Mouse (Mus musculus) kidney, embryonic 14.5 days (tissue): ENCODE measurements around the gene Syndig1. TPM values are rescaled to one million over a fixed set of nuclear protein-coding genes. Genes with fewer than 3 reads are reported as not detected.

Experiments
- ATAC-seq: fragments of 200-750 bp; cut with Nextera tagmentation; 2 replicates; pipeline ENCODE4 v1.8.0; 2017; ENCODE audit warnings: moderate number of reproducible peaks, mild to moderate bottlenecking, moderate TSS enrichment, moderate library complexity; ENCODE audit not compliant: low FRiP score, low TSS enrichment
- H3K27ac ChIP-seq: fragments of 300-500 bp; sonication (generic); 2 replicates; pipeline ENCODE4 v1.5.1; 2014; ENCODE audit warnings: low read depth, mild to moderate bottlenecking, low read length, moderate library complexity, mixed read lengths
- H3K27me3 ChIP-seq: fragments of 300-500 bp; sonication (generic); 2 replicates; pipeline ENCODE4 v1.6.1; 2014; ENCODE audit warnings: mild to moderate bottlenecking, low read length; ENCODE audit not compliant: control insufficient read depth, insufficient read depth
- H3K36me3 ChIP-seq: fragments of 300-500 bp; sonication (generic); 2 replicates; pipeline ENCODE4 v1.6.1; 2014; ENCODE audit warnings: low read length, mixed read lengths; ENCODE audit not compliant: control insufficient read depth, insufficient read depth
- H3K4me1 ChIP-seq: fragments of 300-500 bp; sonication (generic); 2 replicates; pipeline ENCODE4 v1.6.1; 2014; ENCODE audit warnings: low read length, mixed read lengths; ENCODE audit not compliant: control insufficient read depth, insufficient read depth
- H3K4me2 ChIP-seq: fragments of 300-500 bp; sonication (generic); replicated peaks from 2 replicates; pipeline ENCODE4 v1.6.1; 2014; ENCODE audit warnings: low read depth, mild to moderate bottlenecking, low read length
- H3K4me3 ChIP-seq: fragments of 300-500 bp; sonication (generic); 2 replicates; pipeline ENCODE4 v1.5.1; 2014; ENCODE audit warnings: mild to moderate bottlenecking, low read length
- H3K9ac ChIP-seq: fragments of 300-500 bp; sonication (generic); 2 replicates; pipeline ENCODE4 v1.6.1; 2014; ENCODE audit warnings: low read depth, mild to moderate bottlenecking, low read length, moderate library complexity
- H3K9me3 ChIP-seq: fragments of 300-500 bp; sonication (generic); 2 replicates; pipeline ENCODE4 v1.6.1; 2016; ENCODE audit warnings: low read length; ENCODE audit not compliant: control insufficient read depth
- WGBS: fragments of 180-500 bp; shearing (Covaris S2); extraction: QIAGEN DNeasy Blood & Tissue Kit; methylation state at CpG from one replicate; pipeline ENCODE4 v1.1.7; 2014; 5-methylcytosine and 5-hydroxymethylcytosine counted together
- polyA plus RNA-seq: library from polyadenylated mRNA; unstranded; fragments of >200 nt; fragmentation: Nextera tagmentation; extraction: Ambion mirVana; gene quantifications from 2 replicates; pipeline ENCODE4 v1.2.1, GENCODE M21; 2014

Syndig1 gene
- polyA plus RNA-seq, 1 experiment from 2014 or later = 3.6 TPM

GRCm38 (mm10) chr2:149899615-149900014, 70.6 kb downstream of the Syndig1 start:
- Histone ChIP-seq H3K4me1 (no peaks in the 10 kb centered on the region), H3K27ac (no peak overlapping the region), H3K4me2 (no peak overlapping the region), H3K9ac (no peak overlapping the region), H3K4me3 (no peak overlapping the region), H3K9me3 (no peaks in the 10 kb centered on the region), H3K27me3 (no peaks in the 10 kb centered on the region), H3K36me3 (no peaks in the 10 kb centered on the region)
- WGBS = 92% methylated on average over 9 of the region's 9 CpGs
- ATAC-seq = no peak

DNA sequence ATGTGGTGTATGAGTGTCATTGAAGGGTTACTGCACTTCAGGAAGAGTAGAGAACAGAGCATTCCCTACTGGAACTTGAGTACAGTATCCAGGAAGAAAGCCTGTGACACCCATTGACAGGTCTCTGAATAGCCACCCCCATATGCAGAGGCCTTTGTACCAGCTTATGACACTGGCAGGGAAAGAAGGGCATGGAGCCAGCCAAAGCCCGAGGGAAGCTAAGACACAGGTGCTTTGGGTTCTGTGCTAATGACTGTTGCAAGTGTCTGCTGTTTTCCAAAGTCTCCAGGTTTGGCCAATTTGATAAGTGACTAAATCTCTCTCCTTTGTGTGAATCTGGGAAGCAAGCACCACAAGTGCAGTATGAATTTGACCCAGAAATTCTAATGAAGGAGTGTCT, 71.6 kb downstream of the Syndig1 start:
- ATAC-seq = no peak
- H3K27me3 ChIP-seq = no peaks in the 10 kb centered on the region
- no peaks in the 10 kb centered on the region for H3K9me3 ChIP-seq
- WGBS = 89% methylated on average over 1 of the region's 1 CpGs
- no peaks in the 10 kb centered on the region for H3K36me3 ChIP-seq
- H3K27ac ChIP-seq = no peak overlapping the region
- no peak overlapping the region for H3K4me2 ChIP-seq
- H3K4me3 ChIP-seq = no peak overlapping the region
- no peaks in the 10 kb centered on the region for H3K4me1 ChIP-seq
- H3K9ac ChIP-seq = no peak overlapping the region

DNA sequence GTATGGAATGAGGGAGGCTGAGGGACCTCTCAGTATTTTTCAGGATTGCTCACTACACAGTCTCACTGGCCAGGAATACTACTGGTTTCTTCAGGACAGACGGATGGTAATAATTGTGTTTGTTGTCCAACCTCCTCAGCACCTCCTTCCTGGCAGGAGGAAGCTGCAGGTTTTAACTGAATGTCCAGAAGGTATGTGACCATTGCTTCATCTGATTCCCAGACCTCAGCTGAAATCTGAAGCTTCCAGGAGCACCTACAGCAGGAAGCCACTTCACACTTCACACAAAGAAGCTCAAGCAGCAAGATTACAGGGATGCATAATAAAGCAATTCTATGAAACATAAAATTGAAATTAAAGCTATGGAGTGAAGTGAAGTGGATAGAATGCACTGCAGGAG, 75.4 kb downstream of the Syndig1 start:
- ATAC-seq = no peak
- Histone ChIP-seq H3K36me3 (no peaks in the 10 kb centered on the region), H3K27ac (no peak overlapping the region), H3K4me2 (no peak overlapping the region), H3K27me3 (no peaks in the 10 kb centered on the region), H3K9ac (no peak overlapping the region), H3K4me1 (no peaks in the 10 kb centered on the region), H3K4me3 (no peak overlapping the region), H3K9me3 (no peaks in the 10 kb centered on the region)
- WGBS = 58% methylated on average over 1 of the region's 1 CpGs

DNA sequence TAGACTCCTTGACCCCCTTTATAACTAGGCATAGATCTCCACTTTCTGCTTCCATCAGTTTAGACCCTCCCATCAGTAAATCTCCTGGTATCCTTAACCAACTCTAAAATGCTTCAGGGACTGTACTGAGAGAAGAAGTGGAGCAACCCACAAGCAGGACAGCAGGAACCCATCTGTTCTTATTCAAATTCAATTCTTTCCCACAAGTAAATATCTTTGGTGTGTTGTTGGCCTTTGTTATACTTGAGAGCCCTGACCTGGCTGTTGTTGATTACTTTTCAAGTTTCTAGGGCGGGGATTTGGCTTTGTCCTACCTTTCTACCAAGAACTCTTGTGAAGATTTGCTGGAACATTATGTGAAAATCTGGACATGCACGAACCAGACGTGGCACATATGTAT, 77.7 kb downstream of the Syndig1 start:
- ATAC-seq = no peak
- H3K4me2 ChIP-seq = no peak overlapping the region
- H3K27ac ChIP-seq = no peak overlapping the region
- no peaks in the 10 kb centered on the region for H3K9me3 ChIP-seq
- H3K27me3 ChIP-seq = no peaks in the 10 kb centered on the region
- H3K9ac ChIP-seq = no peak overlapping the region
- H3K36me3 ChIP-seq = no peaks in the 10 kb centered on the region
- H3K4me3 ChIP-seq = no peak overlapping the region
- WGBS = 88% methylated on average over 3 of the region's 3 CpGs
- H3K4me1 ChIP-seq = no peaks in the 10 kb centered on the region

DNA sequence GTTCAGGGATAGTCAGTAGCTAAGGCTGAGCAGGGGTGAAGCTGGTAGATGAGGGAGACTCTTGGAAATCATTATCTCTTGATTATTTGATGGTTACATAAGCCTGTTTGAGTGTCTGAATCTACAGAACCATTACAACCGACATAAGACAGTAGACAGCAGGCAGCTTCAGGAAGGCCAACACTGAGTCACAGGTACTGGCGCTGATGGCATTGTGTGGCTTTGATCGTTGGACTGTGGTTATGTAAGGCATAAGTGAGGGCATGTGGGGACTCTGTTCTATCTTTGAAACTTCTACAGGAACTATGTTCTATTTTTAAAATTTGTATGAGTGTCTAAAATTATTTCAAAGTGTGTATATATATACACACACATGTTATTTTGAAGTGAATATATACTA, 88.2 kb downstream of the Syndig1 start:
- no peaks in the 10 kb centered on the region for H3K27me3 ChIP-seq
- H3K27ac ChIP-seq = no peak overlapping the region
- ATAC-seq = no peak
- WGBS = 92% methylated on average over 3 of the region's 3 CpGs
- H3K4me1 ChIP-seq = no peaks in the 10 kb centered on the region
- no peaks in the 10 kb centered on the region for H3K9me3 ChIP-seq
- no peak overlapping the region for H3K4me3 ChIP-seq
- no peaks in the 10 kb centered on the region for H3K36me3 ChIP-seq
- H3K9ac ChIP-seq = no peak overlapping the region
- no peak overlapping the region for H3K4me2 ChIP-seq

GRCm38 (mm10) chr2:149923561-149923960, 94.5 kb downstream of the Syndig1 start:
- H3K9me3 ChIP-seq = no peaks in the 10 kb centered on the region
- H3K27ac ChIP-seq = no peak overlapping the region
- no peaks in the 10 kb centered on the region for H3K36me3 ChIP-seq
- H3K4me2 ChIP-seq = no peak overlapping the region
- WGBS = 63% methylated on average over 2 of the region's 2 CpGs
- no peak for ATAC-seq
- no peaks in the 10 kb centered on the region for H3K4me1 ChIP-seq
- no peaks in the 10 kb centered on the region for H3K27me3 ChIP-seq
- no peak overlapping the region for H3K4me3 ChIP-seq
- no peak overlapping the region for H3K9ac ChIP-seq

DNA sequence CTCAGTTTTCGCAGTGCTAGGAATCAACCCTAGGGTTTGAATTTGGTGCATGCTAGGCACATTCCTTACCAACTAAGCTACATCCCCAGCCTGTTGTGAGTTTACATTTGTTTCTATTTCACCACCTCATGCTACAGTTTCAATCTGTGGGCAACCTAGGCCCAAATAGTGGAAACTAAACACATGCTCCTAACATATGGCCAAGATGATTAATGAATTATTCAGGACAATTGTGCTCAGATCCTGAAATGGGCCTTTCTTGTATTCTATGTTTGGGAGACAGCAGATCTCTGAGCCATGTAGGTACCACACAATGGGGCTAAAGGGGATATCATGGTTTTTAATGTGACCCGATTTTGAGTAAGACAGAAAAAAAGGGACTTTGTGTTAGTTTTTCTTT, 96.9 kb downstream of the Syndig1 start:
- Histone ChIP-seq H3K9me3 (no peaks in the 10 kb centered on the region), H3K4me3 (no peak overlapping the region), H3K36me3 (no peaks in the 10 kb centered on the region), H3K27ac (no peak overlapping the region), H3K4me2 (no peak overlapping the region), H3K9ac (no peak overlapping the region), H3K4me1 (no peaks in the 10 kb centered on the region), H3K27me3 (no peaks in the 10 kb centered on the region)
- no peak for ATAC-seq
- WGBS = 92% methylated on average over 2 of the region's 2 CpGs

GRCm38 (mm10) chr2:149927001-149927400, 98.0 kb downstream of the Syndig1 start:
- no peaks in the 10 kb centered on the region for H3K36me3 ChIP-seq
- H3K9ac ChIP-seq = no peak overlapping the region
- H3K4me2 ChIP-seq = no peak overlapping the region
- H3K27ac ChIP-seq = no peak overlapping the region
- ATAC-seq = no peak
- H3K27me3 ChIP-seq = no peaks in the 10 kb centered on the region
- H3K9me3 ChIP-seq = no peaks in the 10 kb centered on the region
- no peak overlapping the region for H3K4me3 ChIP-seq
- no peaks in the 10 kb centered on the region for H3K4me1 ChIP-seq

- no peak overlapping the region for H3K4me3 ChIP-seq
- WGBS = 88% methylated on average over 3 of the region's 3 CpGs
- no peak overlapping the region for H3K27ac ChIP-seq
- H3K9me3 ChIP-seq = no peaks in the 10 kb centered on the region
- H3K27me3 ChIP-seq = no peaks in the 10 kb centered on the region
- ATAC-seq = no peak
- no peaks in the 10 kb centered on the region for H3K36me3 ChIP-seq
- no peaks in the 10 kb centered on the region for H3K4me1 ChIP-seq
- no peak overlapping the region for H3K9ac ChIP-seq
- no peak overlapping the region for H3K4me2 ChIP-seq
Observed at GRCm38 (mm10) chr2:149927481-149927880, 98.5 kb downstream of the Syndig1 start.

- Histone ChIP-seq H3K4me1 (no peaks in the 10 kb centered on the region), H3K4me2 (no peak overlapping the region), H3K36me3 (no peaks in the 10 kb centered on the region), H3K27ac (no peak overlapping the region), H3K9ac (no peak overlapping the region), H3K27me3 (no peaks in the 10 kb centered on the region), H3K4me3 (no peak overlapping the region), H3K9me3 (no peaks in the 10 kb centered on the region)
- WGBS = 76% methylated on average over 5 of the region's 5 CpGs
- no peak for ATAC-seq
Observed at GRCm38 (mm10) chr2:149929986-149930385, 101.0 kb downstream of the Syndig1 start.
